Mouse (Mus musculus) intestine, postnatal 0 days (tissue): ENCODE data around the gene Olfr1364. TPM values are rescaled to one million over a fixed set of nuclear protein-coding genes. Genes with fewer than 3 reads are reported as not detected.

Experiments used
- ATAC-seq: fragments of 200-750 bp; cut with Nextera tagmentation; 2 replicates; pipeline ENCODE4 v1.8.0; 2017; ENCODE audit warnings: mild to moderate bottlenecking, moderate TSS enrichment, moderate library complexity
- H3K27ac ChIP-seq: fragments of 300-500 bp; sonication (generic); 2 replicates; pipeline ENCODE4 v1.5.1; 2014; ENCODE audit warnings: mild to moderate bottlenecking, low read depth, low read length, moderate library complexity
- H3K27me3 ChIP-seq: fragments of 300-500 bp; sonication (generic); replicated peaks from 2 replicates; pipeline ENCODE4 v1.6.1; 2014; ENCODE audit warnings: low read length, mixed read lengths; ENCODE audit not compliant: control insufficient read depth, insufficient read depth
- H3K36me3 ChIP-seq: fragments of 300-500 bp; sonication (generic); 2 replicates; pipeline ENCODE4 v1.6.1; 2014; ENCODE audit warnings: mild to moderate bottlenecking, moderate library complexity; ENCODE audit not compliant: control insufficient read depth, insufficient read depth
- H3K4me1 ChIP-seq: fragments of 300-500 bp; sonication (generic); replicated peaks from 2 replicates; pipeline ENCODE4 v1.6.1; 2014; ENCODE audit warnings: antibody characterized with exemption, low read length, mixed read lengths; ENCODE audit not compliant: control insufficient read depth, insufficient read depth
- H3K4me2 ChIP-seq: fragments of 300-500 bp; sonication (generic); replicated peaks from 2 replicates; pipeline ENCODE4 v1.6.1; 2014; ENCODE audit warnings: low read depth, mild to moderate bottlenecking, moderate library complexity
- H3K4me3 ChIP-seq: fragments of 300-500 bp; sonication (generic); 2 replicates; pipeline ENCODE4 v1.5.1; 2014; ENCODE audit warnings: low read depth, low read length
- H3K9ac ChIP-seq: fragments of 300-500 bp; sonication (generic); 2 replicates; pipeline ENCODE4 v1.6.1; 2014; ENCODE audit warnings: mild to moderate bottlenecking, low read depth, low read length
- H3K9me3 ChIP-seq: fragments of 300-500 bp; sonication (generic); 2 replicates; pipeline ENCODE4 v1.6.1; 2016; ENCODE audit warnings: mixed run types; ENCODE audit not compliant: control insufficient read depth
- CTCF ChIP-seq: sonication (generic); IDR thresholded peaks from 2 replicates; pipeline ENCODE4 v1.5.1; 2016; ENCODE audit warnings: low read depth, mild to moderate bottlenecking, control low read depth, antibody characterized with exemption, moderate library complexity
- WGBS: fragments of 180-500 bp; shearing (Covaris S2); extraction: QIAGEN DNeasy Blood & Tissue Kit; methylation state at CpG from one replicate; pipeline ENCODE4 v1.1.7; 2014; 5-methylcytosine and 5-hydroxymethylcytosine counted together
- polyA plus RNA-seq: library from polyadenylated mRNA; unstranded; fragments of >200 nt; fragmentation: Nextera tagmentation; extraction: Ambion mirVana; gene quantifications from 2 replicates; pipeline ENCODE4 v1.2.1, GENCODE M21; 2015

Gene Olfr1364
- polyA plus RNA-seq, 1 experiment from 2014 or later, result not detected

- Histone ChIP-seq H3K4me3 (peak within 1 kb of the TSS; percentile 88), H3K9me3 (no peaks in the 10 kb centered on the region), H3K27me3 (no peaks in the 10 kb centered on the region), H3K4me1 (no peaks in the 10 kb centered on the region), H3K9ac (peak within 1 kb of the TSS; percentile 96), H3K27ac (peak within 1 kb of the TSS; percentile 86), H3K4me2 (peak within 1 kb of the TSS; percentile 73), H3K36me3 (peaks cover 7% of the 10 kb centered on the region)
- peak; percentile 31; the same call in 1 of the 2 replicates for TF ChIP-seq CTCF
- under 1% methylated on average over 39 of the region's 39 CpGs for WGBS
- peak; percentile 97 for ATAC-seq
Measured at GRCm38 (mm10) chr13:21530781-21531201, 50.8 kb downstream of the Olfr1364 start, which contains the start of gene Zkscan8. TSS of gene Zkscan8 (minus strand) at chr13:21531120.

- H3K9ac ChIP-seq, result no peak overlapping the region
- WGBS, result 40% methylated on average over 7 of the region's 7 CpGs
- H3K9me3 ChIP-seq, result no peaks in the 10 kb centered on the region
- peak overlapping the region; percentile 88 for H3K4me3 ChIP-seq
- TF ChIP-seq CTCF, result no peak
- H3K36me3 ChIP-seq, result peaks cover 9% of the 10 kb centered on the region
- H3K27me3 ChIP-seq, result no peaks in the 10 kb centered on the region
- H3K4me2 ChIP-seq, result peak overlapping the region; percentile 73
- no peak overlapping the region for H3K27ac ChIP-seq
- no peak for ATAC-seq
- no peaks in the 10 kb centered on the region for H3K4me1 ChIP-seq
Measured at GRCm38 (mm10) chr13:21530136-21530535, 51.4 kb downstream of the Olfr1364 start.

Other genes starting within 250 kb of the Olfr1364 start
- gene Olfr1367, start 234.8 kb downstream of the Olfr1364 start, polyA plus RNA-seq, result not detected in 2 replicates
- gene Zscan12, start 218.9 kb downstream of the Olfr1364 start, polyA plus RNA-seq, result 3.5 and 3.9 TPM in 2 replicates
- 37.1 and 40.6 TPM in 2 replicates for gene Zkscan3, start 179.0 kb downstream of the Olfr1364 start, polyA plus RNA-seq
- 0.47 and 0.60 TPM in 2 replicates for gene Pgbd1, start 140.7 kb downstream of the Olfr1364 start, polyA plus RNA-seq
- 11.4 and 14.7 TPM in 2 replicates for gene Zscan26, start 128.0 kb downstream of the Olfr1364 start, polyA plus RNA-seq
- gene Nkapl, start 113.2 kb downstream of the Olfr1364 start, polyA plus RNA-seq, result 2.1 and 2.7 TPM in 2 replicates
- 1.4 and 2.3 TPM in 2 replicates for gene Zkscan4, start 102.9 kb downstream of the Olfr1364 start, polyA plus RNA-seq
- gene Gm10065, start 102.3 kb downstream of the Olfr1364 start, polyA plus RNA-seq, result not detected in 2 replicates
- gene AK157302, start 86.5 kb downstream of the Olfr1364 start, polyA plus RNA-seq, result 0.12 and 0.30 TPM in 2 replicates
- gene Gm11273, start 80.3 kb downstream of the Olfr1364 start, polyA plus RNA-seq, result 14.1 and 19.3 TPM in 2 replicates
- gene Zkscan8, start 50.6 kb downstream of the Olfr1364 start, polyA plus RNA-seq, result 1.6 and 2.0 TPM in 2 replicates
- 0.14 TPM in 1 of 2 replicates, not detected in the other for gene Olfr1366, start 39.0 kb downstream of the Olfr1364 start, polyA plus RNA-seq
- not detected in 2 replicates for gene Olfr1535, start 21.9 kb downstream of the Olfr1364 start, polyA plus RNA-seq
- not detected in 2 replicates for gene Olfr1362, start 32.3 kb upstream of the Olfr1364 start, polyA plus RNA-seq
- gene Olfr11, start 60.8 kb upstream of the Olfr1364 start, polyA plus RNA-seq, result 0.04 TPM in 1 of 2 replicates, not detected in the other
- gene Olfr1361, start 81.6 kb upstream of the Olfr1364 start, polyA plus RNA-seq, result not detected in 2 replicates
- gene Olfr1360, start 95.6 kb upstream of the Olfr1364 start, polyA plus RNA-seq, result not detected in 2 replicates
- gene Olfr1359, start 116.4 kb upstream of the Olfr1364 start, polyA plus RNA-seq, result not detected in 2 replicates
- 1.9 TPM in 1 of 2 replicates, not detected in the other for gene Hist1h2bl, start 134.4 kb upstream of the Olfr1364 start, polyA plus RNA-seq
- gene Hist1h2ai, start 134.7 kb upstream of the Olfr1364 start, polyA plus RNA-seq, result 6.1 and 12.0 TPM in 2 replicates
- gene Hist1h3h, start 135.9 kb upstream of the Olfr1364 start, polyA plus RNA-seq, result 2.4 and 2.9 TPM in 2 replicates
- gene Hist1h2bm, start 140.3 kb upstream of the Olfr1364 start, polyA plus RNA-seq, result 0.51 and 0.76 TPM in 2 replicates
- gene Hist1h4j, start 153.3 kb upstream of the Olfr1364 start, polyA plus RNA-seq, result 0.40 and 0.42 TPM in 2 replicates
- gene Hist1h4k, start 168.7 kb upstream of the Olfr1364 start, polyA plus RNA-seq, result 1.4 and 2.1 TPM in 2 replicates
- 5.0 and 9.5 TPM in 2 replicates for gene Hist1h2ak, start 172.1 kb upstream of the Olfr1364 start, polyA plus RNA-seq
- 1.1 TPM in 2 replicates for gene Hist1h2bn, start 172.4 kb upstream of the Olfr1364 start, polyA plus RNA-seq
- 7.3 and 8.1 TPM in 2 replicates for gene Hist1h1b, start 198.9 kb upstream of the Olfr1364 start, polyA plus RNA-seq
- 34.1 and 39.6 TPM in 2 replicates for gene Hist1h3i, start 201.6 kb upstream of the Olfr1364 start, polyA plus RNA-seq
- 1.5 and 3.2 TPM in 2 replicates for gene Hist1h2an, start 205.5 kb upstream of the Olfr1364 start, polyA plus RNA-seq
- gene Hist1h2bp, start 205.7 kb upstream of the Olfr1364 start, polyA plus RNA-seq, result 0.41 and 1.5 TPM in 2 replicates
- 7.8 and 9.8 TPM in 2 replicates for gene Hist1h2bq, start 228.4 kb upstream of the Olfr1364 start, polyA plus RNA-seq
- not detected in 2 replicates for gene Hist1h2ao, start 228.7 kb upstream of the Olfr1364 start, polyA plus RNA-seq
- gene Hist1h4m, start 230.0 kb upstream of the Olfr1364 start, polyA plus RNA-seq, result not detected in 2 replicates